Mouse (Mus musculus) embryo, embryonic 11 days (tissue): Measurements from ENCODE around the gene Rbbp5.
"Not testable (repeated sequence)": the region's sequence is repeated elsewhere in the genome, so short reads cannot be mapped to it uniquely, and the experiment has no call there.

Experiments
- DNase-seq: peaks from one replicate; pipeline ENCODE4 v3.0.0-alpha.2; 2015

The Rbbp5 gene

DNA sequence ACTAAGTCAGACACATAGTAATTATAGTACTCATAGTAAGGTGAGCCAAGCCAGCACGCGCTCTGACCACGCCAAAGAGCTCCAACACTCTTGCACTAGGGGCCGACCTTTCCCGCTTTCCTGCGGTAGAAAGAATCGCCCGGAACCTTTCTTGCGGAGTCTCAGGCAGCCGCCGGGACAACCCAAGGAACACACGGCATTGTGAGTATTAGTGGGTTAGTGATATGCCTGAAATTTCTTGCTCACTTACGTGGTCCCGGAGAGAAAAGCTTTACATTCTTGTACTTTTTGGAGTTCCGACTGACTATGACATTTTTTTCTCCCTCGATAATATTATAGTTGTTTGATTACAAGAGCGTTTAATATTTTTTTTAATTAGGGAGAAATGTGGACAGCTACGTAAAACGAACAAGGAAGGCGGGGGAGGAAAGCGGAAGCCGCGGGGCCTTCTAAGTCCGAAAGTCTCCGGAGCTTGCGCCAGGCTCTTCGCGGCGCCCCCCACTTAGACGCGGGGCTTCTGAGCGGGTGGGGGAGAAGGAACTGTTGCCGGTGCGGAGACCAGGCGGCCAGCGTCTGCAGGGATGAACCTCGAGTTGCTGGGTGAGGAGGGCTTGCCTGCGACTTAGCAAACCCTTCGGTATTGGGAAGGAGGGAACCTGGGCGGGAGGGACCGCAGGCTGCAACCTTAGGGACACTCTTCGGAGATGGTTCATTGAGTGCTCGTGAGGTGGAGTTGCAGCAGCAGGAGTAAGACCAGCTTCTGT lies at the start of gene Rbbp5:
Gene Rbbp5, plus strand, starts transcription at position 438 of the 764 bp plus-strand sequence.
- DNase-seq = peak; percentile 94

DNA sequence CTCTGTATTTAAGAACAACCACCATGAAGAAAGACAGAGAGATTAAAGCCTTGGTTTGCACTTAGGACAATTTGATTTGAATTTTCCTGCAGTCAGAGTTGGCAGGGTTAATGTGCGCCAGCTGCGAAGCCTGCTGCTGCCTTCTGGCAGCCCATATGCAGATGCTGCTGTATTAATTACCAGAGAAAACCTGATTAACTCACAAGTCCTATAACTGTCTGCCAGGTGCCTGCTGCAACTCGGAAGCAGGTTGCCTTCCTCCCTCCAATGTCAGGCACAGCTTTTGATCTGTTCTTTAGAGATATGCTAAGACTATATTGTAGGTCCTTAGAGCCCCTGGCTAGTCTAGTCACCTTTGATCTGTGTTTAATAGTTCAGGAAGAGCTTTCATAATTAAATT lies 46.3 kb upstream of the Rbbp5 start:
- no peak for DNase-seq

DNA sequence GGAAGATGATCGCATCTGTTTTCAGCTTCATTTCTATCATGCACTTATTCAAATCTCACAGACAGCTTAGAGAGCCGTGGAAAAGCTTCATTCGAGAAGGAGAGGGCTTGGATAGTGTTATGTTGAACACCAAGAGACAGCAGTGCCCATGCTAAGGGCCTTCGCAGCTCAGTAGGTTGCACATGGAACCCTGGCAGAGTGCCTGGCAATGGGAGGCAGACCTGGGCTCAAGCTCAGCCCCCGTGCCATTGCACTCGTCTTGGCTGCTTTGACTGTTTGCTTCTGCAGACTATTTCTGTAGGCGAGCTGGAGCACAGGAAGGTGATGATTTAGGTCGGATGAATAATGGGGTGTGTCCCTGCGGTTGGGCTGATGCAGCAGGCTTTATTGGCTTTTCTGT lies 45.4 kb upstream of the Rbbp5 start:
- no peak for DNase-seq

DNA sequence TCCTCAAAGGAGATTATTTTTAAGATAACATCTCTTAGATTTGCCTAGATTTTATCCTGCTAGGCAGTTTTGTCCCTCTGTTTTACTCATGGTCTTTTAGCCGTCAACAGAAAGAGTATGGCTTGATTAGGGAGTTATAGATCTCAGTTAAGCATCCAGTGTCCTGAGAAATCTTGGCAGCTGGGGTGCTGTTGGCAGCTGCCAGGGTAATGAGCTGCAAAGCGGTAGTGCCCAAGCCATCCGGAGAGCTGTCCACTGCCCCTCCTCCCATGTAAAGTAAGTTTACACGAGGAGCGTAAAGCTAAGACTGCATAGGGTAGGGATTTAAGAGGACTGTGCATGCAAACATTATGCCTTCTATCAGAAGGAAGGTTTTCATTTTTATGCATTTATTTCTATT lies 43.8 kb upstream of the Rbbp5 start:
- no peak for DNase-seq

DNA sequence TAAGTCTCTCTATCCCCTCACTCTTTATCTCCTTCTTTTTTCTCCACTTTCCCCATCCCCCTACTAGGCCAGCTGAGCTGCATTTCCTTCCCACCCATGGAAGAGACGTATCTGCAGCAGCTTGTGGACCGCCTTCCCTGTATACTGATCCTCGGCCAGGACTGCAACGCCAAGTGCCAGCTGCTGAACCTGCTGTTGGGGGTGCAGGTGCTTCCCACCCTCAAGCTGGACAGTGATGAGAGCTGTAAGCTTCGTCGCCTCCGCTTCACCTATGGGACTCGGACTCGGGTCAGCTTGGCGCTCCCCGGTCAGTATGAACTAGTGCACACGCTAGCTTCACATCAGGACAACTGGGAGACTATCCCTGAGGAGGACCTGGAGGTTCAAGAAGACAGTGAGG lies 43.1 kb upstream of the Rbbp5 start:
- DNase-seq = no peak

DNA sequence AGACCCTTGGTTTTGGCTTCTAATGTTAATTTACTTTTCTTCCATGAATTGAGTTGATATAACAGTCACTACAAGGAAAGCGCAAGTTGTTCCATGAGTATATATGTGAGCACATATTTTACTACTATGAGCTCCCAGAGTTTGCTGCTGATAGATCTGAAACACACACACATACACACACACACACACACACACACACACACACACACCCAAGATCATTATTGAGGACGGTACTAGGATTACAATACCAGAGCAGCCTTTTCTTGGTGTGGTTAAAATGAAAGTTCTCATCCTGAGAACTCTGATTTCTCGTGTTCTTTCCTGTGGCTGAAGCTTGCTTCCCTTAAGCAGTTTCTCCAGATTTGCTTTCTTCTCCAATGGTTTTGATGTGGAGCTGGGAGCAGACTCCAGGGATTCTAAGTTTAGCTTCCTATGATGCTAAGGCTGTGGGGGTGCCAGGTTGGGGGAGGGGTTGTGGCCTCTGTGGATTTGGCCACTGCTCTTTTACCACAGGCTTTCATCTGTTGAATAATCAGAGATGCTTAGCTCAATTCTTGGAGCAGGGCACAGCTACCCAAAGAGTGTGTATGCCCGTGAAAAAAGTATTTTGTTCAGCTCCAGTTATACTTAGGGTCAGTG lies 40.7 kb upstream of the Rbbp5 start:
- no peak for DNase-seq

DNA sequence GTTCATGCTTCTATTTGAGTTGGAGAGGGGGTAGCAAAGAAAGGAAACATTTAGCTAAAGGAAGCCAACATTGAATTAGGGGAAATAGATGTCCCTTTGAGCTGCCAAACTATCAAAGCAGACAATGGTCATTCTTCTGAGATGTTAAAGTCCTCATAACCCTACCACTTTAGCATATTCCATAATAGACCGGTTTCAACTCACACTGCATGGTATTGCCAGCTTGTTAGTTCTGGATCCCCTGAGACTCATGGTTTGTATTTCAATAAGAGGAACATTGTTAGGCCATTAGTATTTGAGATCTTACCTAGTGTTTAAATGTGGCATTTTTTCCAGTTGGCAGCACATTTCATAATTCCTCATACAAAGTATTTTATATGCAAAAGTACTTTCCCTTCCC lies 40.2 kb upstream of the Rbbp5 start:
- no peak for DNase-seq

DNA sequence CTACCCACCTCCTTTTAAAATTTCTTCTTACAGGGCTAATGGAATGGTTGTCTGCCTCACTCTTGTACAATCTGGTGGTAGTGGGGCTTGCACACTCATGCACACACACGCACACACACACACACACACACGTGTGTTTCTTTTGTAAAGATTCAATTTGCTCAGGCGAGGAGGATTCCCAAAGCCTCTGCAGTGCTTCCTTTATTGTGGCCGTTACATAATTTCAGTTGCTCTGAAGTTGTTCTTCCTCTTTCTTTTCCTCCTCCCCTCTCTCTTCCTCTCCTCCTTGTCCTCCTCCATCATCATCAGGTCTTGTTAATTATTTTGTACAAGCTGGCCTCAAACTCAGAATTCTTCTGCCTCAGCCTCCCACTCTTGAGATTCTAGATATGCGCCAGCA lies 39.8 kb upstream of the Rbbp5 start:
- no peak for DNase-seq

DNA sequence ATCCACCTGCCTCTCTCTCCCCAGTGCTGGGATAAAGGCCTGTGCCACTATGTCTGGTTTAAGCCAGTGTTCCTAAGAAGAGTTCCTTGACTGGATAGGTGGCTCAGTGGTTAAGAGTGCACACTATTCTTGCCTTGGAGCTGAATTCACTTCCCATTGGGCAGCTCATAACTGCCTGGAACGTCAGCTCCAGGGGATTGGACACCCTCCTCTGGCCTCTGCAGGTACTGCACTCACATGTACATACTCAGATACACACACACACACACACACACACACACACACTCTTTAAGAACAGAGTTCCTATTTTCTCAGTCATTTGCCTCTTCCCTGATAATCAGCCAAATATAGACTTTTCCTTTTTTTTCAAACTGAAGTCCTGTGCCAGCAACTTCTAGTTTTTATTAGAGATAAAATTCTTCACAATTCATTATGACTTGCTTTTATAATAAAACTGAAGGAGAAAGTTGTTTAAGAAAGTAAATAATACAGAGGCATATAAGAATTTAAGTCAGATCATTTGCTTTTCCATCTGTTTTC lies 36.2 kb upstream of the Rbbp5 start:
- DNase-seq = no peak

DNA sequence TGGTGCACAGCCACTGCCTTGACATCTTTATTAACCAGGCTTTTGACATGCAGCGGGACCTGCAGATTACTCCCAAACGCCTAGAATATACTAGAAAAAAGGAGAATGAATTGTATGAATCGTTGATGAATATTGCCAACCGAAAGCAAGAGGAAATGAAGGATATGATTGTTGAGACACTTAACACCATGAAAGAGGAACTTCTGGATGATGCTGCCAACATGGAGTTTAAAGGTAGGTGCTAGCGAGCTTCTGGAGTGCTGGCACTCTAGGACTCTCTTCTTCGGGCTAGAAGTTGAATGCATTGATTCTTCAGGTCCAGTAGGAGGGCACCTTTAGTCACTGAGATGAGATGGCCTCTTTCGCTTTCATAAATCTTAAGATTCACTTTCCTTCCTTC lies 27.4 kb upstream of the Rbbp5 start:
- no peak for DNase-seq

DNA sequence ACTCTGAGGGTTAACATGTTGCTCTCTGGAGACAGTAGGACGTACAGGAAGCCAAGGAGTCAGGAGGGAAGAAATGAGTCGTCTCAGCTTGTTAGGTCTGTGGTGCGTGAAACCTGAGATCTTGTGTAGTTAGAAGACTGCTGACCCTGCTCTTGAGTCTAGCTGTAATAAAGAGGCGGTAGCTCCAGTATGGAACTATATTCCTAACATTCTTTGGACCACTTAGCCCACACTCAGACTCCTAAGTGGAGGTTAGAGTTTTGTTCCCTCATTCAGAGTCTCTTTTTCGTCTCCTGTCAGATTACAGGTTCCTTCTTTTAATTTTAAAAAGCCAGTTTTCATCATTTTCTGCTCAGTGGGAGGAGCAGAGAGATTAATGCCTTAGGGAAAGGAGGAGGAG lies 12.5 kb upstream of the Rbbp5 start:
- no peak for DNase-seq

DNA sequence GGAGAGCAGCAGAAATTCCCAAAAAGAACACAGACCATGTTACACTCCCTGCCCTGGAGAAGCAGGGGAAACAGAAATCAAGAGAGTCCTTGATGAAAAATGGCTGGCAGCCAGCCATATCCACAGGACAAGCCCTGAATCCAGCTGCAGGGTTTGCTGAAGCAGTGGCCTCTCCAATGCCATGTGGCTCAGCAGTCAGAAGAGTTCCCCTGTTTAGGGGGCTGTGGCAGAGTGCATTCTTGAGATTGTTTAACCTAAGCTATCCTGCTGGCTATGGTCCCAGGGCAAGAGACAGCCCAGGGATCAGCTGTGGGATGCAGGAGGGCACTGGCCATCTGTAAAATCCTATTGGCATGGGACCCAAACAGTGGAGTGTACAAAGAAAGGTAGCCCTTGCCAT lies 8.2 kb upstream of the Rbbp5 start:
- no peak for DNase-seq

DNA sequence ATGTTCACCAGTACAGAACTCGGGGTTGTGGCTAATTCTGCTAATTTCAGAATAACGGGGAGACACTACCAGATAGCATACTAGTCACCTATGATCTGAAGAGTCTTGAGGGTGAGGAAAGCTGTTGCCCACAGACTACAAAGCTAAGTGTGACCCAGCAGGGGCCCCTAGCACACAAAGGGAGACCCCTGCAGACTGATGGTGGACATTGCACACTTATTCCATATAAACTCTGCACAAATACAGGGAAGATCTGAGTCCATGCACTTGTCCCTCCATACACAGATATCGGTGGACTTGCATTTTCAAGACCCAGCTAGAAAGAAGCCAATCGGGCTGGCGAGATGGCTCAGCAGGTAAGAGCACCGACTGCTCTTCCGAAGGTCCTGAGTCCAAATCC lies 7.6 kb upstream of the Rbbp5 start:
- no peak for DNase-seq

DNA sequence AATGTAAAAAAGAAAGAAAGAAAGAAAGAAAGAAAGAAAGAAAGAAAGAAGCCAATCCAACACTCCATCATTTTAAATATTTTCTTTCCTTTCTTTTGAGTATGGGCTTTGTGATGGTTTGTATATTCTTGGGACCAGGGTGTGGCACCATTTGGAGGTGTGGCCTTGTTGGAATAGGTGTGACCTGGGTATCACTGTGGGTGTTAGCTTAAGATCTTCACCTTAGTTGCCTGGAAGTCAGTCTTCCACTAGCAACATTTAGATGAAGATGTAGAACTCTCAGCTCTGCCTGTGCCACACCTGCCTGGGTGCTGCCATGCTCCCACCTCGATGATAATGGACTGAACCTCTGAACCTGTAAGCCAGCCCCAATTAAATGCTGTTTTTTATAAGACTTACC lies 7.1 kb upstream of the Rbbp5 start:
- DNase-seq = not testable (repeated sequence)

DNA sequence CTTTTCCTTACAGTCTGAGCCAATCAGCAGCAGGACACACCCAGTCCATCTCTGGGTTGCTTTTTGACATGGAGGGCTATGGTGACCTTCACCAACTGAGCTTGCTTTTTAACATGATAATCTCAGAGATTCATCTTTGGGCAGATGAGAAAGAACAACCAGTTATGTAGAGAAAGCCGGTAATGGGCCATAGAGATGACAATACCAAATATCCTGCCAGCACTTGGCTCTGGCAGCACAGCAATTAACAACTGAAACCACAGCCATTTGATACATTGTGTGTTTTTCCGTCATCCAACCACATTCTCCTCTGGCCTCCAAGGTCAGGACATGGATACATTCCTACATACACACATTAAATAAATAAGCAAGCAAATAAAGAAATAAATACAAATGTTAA lies 6.1 kb upstream of the Rbbp5 start:
- DNase-seq = no peak

DNA sequence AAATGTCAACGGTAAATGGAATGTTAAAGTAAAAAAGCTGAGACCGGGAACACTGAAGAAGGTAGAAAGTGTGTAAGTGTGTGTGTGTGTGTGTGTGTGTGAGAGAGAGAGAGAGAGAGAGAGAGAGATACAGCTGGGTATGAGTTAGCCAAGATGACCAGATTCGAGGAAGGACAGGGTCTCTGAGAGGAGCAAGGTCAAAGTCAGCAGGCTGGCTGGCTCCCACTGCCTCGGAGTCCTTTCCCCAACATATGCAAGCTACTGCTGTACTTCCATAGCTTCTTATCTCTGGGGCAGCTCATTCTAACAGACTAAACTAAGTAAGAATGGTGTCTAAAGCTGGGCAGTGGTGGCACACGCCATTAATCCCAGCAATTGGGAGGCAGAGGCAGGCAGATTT lies 5.7 kb upstream of the Rbbp5 start:
- DNase-seq = no peak

DNA sequence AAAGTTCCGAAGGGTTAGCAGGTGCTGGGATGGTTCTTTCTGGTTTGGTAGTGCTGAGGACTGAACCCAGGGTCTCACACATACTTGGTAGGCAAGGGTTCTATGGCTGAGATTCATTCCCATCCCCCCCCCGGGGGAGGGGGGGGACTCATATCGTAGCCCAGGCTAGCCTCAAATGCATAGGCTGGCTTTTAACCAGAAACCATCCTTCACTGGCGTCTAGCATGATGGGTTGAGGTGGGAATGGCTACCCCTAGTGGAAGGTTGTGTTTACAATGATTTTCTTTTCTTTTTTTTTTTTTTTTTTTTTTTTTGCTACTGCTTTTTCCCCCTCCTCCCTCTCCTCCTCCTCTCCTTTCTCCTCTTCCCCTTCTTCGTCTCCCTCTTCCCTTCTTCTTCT lies 4.6 kb upstream of the Rbbp5 start:
- peak; percentile 44 for DNase-seq

DNA sequence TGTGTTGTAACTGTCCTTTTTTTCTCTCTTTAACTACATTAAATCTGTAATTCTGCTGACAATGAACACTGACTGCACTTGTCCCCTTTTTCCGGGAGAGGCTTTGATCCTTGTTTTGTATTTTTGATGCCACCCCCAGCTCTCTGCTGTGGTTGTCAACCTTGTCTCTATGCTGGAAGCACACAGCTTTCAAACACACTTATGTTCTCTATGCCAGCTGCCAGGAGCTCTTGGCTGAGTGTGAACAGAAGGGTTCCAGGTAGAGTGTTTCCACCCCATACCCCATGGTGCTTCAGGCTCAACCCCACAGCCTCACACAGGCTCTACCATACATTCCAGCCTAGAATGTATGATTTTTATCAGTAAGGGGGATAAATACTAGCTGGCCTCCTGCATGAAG lies 2.7 kb upstream of the Rbbp5 start:
- no peak for DNase-seq

DNA sequence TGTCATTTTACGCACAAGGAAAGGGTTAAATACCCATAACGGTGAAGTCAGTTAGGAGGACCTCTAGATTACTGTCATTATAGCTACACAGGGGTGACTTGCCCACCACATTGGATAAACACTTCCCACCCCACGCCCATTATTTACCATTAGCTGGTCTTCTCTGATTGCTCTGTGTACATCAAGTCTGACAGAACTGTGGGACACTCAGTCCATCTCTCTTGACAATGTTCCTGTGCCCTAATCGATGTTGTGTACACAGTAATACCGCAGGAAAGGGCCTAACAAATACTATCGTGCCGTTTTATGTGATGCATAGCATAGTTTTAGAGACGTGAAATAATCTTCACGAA lies 614 bp upstream of the Rbbp5 start:
- no peak for DNase-seq

DNA sequence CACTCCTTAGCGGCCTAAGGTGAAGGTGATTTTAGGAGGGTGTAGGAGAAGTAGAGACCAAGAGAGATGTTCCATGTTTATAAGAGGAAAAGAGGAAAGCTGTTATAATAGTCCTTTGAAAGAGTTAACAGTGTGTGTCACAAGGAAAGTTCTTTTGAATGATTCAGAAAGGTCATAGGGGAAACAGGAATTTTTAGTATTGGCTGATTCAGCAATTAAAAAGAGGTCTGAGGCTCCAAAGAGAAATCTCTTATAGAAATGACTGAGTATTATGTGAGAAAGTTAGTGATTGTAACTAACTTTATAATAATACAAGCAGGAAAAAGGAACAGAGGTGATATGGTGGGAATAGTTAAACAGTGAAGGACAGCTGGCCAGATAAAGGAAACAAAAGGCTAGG lies 2.3 kb downstream of the Rbbp5 start:
- no peak for DNase-seq

DNA sequence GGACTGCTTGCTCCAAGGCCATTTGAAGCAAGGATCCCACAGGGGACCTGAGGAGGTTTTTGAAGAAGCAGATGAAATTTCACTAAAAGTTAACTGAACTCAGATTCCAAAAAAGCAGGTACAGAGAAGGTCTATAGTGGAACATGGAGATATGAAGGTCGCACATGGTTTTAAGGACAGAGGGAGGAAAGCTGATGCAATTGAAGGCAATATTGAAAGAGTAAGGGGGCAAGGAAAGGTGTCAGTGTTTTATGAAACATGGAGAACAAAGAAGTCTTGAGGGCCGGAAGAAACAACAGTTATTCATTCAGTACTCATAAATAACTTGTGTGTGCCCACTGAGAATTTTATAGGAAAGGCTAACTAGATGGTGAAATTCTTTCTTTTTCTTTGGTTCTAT lies 4.5 kb downstream of the Rbbp5 start:
- DNase-seq = no peak

DNA sequence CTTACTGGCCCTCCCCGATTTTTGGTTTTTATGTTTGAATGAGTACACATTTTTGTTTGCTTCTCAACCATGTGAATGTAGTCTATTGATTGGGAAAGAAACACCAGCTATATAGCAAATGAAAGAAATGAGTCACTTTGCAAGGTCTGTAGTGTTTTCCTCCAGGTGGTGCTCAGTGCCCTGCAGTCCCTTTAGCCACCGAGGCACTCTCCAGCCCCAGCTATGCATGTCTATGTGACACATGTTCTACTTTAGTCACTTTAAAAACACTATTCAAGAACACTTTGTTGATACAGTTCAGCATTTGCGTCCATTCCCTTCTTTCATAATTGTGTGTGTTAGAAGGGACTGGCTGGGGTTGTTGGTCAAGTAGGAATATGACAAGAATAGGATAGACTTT lies 6.1 kb downstream of the Rbbp5 start:
- no peak for DNase-seq

DNA sequence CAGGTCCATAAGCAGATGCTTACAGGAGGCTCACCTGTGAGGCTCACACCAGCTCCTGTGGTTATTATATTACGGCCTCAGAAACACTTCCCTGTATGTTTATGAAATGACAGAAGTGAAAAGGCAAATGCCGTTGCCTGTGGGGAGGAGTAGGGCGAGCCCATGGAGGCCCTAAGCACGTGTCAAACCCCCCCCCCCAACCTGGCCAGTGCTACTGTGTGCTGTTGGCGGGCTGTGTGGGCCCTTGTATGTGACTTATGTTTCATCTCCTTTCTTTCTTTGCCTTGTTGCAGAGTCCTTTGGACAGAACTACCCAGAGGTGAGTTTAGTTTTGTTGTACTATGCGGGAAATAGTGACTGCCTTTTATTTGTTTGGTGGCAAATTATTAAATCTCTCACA lies 6.6 kb downstream of the Rbbp5 start:
- DNase-seq = no peak

DNA sequence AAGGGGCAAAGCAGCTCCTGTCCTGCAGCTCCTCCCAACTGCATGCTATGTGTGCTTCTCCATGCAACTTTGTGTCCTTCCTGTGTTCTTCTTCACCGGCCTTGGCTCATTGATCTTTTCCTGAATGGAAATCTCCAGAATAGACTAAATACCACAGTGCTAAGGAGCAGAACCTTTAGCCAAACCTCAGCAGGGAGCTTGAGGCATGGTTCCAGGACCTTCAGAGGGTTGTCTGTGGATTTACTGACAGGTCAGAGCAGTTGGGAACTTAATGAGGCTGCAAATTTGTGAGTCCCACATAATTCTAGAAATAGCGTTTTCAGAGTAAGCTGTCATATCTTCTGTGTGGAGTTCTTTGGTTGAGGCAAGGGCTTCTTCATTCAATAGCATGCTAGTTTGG lies 23.4 kb downstream of the Rbbp5 start:
- DNase-seq = no peak

DNA sequence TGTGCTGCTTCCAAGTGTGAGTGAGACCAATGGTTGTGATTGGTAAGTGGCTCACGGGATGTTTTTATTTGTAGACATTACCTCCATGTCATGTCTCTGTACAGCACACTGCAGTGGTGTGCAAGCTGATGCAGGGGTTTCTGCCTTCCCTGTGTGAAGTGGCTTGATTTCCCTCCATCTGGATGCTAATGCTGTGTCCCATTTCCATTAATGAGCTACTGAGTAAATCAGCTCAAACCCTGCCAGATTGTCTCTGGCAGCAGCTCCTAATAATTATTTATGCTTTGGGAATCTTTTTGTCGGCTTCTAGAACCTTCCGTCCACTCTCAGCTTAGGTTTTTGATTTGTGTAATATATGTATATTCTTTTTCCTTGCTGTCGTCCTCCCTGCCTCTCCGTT lies 28.0 kb downstream of the Rbbp5 start:
- DNase-seq = no peak
